Mouse (Mus musculus) R1 (cell line): ENCODE measurements around the gene A630095E13Rik.
"Not testable (repeated sequence)": the region's sequence is repeated elsewhere in the genome, so short reads cannot be mapped to it uniquely, and the experiment has no call there.

Source experiments
- DNase-seq: peaks from one replicate; pipeline ENCODE4 v3.0.0-alpha.2; 2018; ENCODE audit warnings: low read depth, low spot score

The A630095E13Rik gene

DNA sequence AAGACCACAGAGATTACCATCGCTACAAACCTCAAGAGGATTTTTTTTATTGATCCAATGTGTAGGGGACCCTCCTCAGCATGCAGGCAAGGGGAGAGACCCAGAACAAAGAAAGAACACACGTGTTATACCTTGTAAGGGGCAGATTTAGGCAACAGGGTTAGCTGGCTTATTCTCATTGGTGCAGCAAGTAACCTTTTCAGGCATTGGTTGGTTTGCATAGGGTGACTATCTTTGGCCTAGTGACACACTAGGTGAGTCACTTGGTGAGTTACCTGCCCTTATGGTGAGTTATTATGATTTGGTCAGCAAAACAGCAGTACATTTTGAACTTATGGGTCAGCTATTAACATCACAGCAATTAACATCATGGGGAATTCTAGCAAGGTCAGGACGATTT, at the start of gene A630095E13Rik:
TSS of gene A630095E13Rik (minus strand) at position 101 of the 400 bp plus-strand sequence.
- DNase-seq, result not testable (repeated sequence)

DNA sequence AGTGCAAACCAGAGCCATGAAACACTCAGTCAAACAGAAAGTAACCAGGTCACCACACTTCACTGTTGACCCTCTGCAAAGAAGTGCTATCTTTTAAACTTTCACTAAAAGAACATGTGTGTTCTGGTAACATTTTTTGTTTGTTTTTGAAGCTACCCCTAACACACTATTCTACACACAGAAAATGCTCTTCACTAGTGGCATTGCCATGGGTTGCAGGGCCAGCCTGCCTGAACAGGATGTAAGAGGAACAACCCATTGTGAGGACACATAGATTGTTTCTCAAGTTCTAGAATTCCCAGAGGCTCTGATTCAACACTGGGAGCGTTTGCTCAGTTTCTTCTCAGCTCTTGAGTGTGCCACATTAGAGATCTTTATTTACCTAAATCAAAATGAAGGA, 49.7 kb upstream of the A630095E13Rik start, which contains the start of gene Acrv1:
TSS of gene Acrv1 (plus strand) at position 301 of the 400 bp plus-strand sequence.
- DNase-seq, result no peak

DNA sequence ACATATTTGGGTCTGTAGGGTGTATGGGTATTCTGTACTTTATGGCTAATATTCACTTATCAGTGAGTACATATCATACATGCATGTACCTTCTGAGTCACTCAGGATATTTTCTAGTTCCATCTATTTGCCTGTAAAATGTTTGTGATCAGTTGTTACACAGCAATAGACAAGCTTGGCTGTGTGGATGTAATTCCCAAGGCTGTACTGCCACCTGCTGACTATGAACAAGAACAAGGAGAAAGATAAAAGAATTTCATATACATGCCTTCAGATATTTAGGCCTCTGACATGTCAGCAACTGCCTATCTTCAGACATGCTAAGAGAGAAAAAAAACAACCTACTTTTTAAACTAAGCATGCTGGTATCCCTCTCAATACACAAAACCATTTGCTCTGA, 44.2 kb upstream of the A630095E13Rik start:
- DNase-seq, result peak; percentile 44

DNA sequence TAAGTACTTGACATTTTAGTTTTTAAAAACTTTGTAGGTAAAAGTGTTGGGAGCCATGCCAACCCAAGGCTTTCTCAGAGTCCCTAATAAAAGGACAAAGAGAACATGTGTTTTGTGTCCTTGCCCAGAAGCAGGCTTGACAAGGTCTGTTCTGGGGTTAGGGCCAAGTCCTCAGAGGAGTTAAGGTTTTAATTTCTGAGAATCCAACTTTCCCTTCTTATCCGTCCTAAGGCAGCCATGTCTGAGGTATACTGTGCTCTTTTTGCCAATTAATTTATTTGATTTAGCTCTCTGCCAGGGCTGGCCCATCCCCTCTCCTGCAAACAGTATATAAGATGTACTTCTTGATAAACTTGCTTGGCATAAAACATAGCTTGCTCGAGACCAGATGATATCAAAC, 38.2 kb upstream of the A630095E13Rik start:
- DNase-seq, result no peak
